Mouse (Mus musculus) cerebellum, postnatal 4 days (tissue): ENCODE measurements around the gene Ambra1.

Source experiments
- DNase-seq, 2 experiments: peaks; one replicate each; pipeline ENCODE4 v3.0.0; 2022; ENCODE audit warnings: low spot score in 2 of 2, mixed read lengths in 1 of 2

The Ambra1 gene

DNA sequence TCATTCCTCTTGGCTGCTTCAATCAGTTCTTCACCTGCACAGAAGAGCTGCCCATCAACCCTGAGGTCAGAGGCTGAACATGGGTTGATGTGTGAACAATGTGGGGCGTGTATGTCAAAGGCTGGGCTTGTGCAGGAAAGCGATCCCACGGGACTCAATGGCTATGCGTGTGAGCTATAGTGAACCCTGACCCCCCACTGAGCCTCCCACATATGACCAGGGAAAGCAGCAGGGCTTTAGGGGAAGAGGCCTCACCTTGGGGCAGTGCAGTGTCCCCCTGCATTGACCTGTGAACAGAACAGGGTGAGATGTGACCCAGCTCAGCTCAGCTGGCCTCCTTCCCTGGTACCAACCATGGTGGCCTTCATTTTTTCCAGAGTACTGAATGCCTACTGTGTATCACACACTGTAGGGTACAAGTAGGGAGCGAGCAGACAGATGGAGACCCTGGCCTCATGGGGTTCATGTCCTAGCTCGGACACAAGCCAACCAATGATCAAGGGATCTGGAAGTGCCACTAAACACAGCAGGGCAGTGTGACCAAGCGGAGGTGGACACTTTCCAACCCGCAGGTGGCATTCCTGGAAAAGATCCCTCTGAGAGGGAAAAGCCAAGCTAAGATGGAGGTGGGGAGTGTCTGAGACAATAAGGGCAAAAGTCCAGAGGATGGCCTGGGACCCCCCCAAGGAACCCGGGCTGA lies 205.0 kb downstream of the Ambra1 start:
- no peak for DNase-seq

DNA sequence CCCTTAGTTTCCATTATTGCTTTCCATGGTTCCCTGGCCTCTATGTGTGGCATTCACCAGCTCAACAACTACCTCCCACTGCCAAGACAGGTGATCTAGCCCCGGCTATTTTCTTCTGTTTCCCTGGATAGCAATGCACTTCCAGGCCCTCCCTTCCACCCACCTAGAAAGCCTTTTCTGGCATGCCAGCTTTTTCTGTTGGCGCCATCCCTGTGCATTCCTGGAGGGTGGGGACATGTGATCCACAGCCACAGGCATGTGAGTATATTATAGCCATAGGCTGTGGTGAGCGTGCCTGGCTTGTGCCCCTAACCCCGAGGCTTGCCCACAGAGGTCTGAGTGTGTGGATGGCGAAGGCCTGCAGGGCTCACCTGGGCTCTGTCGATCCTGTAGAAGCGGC lies 206.2 kb downstream of the Ambra1 start:
- no peak for DNase-seq

DNA sequence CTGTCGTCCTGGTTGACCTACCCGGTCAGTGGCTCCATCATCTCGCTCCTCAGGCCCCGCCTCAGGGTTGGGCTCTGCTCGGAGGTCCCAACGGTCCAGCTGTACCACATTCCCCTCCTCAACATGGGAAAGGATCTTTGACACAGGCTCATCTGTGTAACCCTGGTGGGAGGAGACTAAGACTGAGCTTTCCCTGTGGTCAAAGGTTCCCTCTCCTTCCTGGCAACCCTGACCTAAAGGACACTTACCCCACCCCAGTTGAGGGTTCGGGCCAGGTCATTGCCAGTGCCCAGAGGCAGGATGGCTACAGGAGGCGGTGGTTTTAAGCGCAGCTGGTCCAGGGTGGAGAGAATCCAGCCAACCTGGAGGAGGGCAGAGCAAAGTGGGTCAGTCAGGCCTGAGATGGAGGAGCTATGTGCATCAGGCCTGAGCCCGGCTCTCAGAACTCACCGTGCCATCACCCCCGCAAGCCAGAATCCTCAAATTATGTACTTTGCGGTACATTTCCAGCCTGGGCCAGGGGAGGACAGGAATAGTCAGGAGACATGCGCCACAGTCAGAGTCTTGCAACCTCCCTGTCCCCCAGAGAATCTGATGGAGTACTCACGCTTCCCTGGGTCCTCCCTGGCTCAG lies 209.5 kb downstream of the Ambra1 start:
- DNase-seq = no peak

DNA sequence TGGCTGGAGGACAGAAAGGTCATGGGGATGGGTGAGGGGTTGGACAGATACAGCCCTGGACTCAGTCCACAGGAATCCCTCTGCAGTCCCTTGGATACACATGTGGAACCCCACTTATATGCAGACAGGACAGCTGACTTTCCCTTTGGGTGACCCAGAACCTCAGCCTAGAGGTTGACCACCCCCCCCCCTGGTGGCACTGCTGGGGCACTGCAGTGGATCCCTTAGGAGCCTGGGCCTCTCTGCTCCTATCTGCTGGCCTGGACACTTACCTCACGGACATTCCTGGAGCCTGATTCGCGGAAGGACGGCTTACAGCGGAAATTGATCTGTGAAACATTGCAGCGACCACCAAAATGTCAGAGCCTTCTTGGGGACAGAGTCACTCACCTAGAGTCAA lies 212.4 kb downstream of the Ambra1 start:
- no peak for DNase-seq

DNA sequence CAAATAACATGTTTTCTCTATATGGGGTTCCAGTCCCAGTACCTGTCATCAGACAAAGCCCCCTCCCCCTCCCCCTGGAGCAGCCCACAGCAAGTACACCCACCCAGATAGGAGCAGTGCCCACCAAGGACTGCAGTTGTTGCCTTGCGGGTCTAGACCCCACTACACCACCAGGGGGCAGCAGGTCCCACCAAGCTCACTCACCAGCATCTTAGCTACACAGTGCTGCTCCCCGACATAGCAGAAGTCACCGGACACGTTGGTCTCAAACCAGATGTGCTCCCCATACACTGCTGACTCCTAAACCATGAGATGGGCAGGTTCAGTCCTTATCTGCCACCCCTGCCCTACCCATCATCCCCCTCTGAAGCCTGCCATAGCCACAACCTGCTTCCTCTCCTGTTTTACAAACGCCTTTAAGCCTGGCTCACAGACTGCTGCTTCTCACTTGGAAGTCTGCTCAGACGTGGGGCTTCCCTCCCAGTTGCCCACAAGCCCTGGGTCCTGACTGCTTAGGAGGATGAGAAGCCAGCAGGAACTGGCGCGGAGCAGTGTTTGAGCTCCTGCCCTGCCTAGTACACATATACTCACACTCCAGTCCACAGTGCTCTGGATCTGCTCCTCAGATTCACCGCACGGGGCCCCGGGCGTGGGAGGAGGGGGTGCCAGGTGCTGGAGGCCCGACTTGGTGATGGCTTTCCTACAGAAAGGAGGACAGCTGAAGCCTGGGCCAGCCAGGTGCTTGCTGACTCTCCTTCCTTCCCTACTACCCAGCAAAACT lies 214.4 kb downstream of the Ambra1 start:
- DNase-seq = peak; percentile 87

DNA sequence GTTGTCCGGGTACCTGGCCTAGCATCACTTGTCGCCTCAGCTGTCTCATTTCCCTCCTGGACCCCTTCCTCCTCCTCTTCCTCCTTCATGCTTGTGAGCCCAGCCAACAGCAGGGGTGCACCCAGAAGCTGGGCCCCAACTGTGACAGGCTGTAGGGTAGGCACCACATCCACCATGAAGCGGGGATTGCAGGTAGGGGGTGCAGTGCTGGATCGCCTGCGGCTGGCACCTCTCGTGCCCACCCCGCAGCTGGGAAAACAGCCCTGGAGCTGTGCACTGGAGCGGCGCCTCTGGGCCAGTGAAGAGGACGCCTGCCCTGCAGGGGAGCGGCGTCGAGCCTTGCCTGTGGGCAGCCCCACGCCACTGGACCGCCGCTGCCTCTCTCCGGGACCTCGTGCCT lies 215.5 kb downstream of the Ambra1 start, which contains the start of gene Gm9821:
TSS of gene Gm9821 (plus strand) at position 221 of the 400 bp plus-strand sequence.
- no peak for DNase-seq

DNA sequence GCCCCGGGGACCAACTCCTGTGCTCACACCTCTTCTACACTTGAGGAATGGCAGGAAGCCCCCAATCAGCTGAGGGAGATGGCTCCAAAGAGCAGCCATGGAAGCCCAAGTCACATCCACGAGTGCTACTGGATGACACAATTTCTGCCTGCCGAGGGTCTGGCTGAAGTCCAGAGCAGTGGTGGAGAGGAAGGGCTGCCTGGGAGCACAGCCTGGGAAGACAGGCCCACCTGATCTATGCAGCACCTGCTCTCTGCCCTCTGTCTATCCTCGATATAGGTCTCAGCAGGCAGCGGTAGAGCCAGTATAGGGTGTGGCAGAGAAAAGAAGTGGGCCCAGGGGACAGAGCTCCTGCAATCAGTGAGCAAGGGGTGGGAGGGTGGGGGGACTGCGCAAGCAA lies 216.9 kb downstream of the Ambra1 start:
- DNase-seq = no peak

DNA sequence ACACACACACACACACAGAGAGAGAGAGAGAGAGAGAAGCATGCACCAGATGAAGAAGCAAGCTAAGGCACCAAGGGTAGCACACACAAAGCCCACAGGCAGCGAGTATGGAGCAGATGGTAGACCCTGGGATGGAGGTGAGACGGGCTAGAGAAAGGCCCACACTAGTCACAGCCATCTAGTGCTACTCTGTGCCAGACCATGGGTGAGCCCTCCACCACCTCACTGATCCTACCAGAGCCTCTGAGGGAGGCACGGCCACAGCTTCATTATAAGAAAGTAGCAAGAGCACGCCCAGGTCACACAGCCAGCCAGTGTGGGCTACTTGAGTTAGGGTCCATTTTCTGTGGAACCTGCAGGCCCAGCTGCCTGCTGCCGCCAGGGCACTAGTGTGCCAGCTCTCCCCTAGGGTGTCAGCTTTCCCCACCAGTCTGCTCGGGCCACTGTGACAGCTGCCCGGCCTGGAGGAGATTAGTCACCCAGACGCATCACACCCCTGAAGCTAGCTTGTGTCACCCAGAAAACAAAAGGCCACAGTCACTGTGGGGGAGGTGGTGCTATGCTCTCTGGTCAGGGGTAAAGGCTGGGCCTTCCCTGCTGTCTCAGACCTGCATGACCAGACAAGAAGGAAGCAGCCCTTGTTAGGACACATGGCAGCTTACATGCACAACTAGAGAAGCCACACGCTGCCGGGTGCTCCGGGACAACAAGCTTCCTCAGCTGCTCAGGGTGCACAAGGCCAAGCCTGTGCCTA lies 217.6 kb downstream of the Ambra1 start:
- no peak for DNase-seq

DNA sequence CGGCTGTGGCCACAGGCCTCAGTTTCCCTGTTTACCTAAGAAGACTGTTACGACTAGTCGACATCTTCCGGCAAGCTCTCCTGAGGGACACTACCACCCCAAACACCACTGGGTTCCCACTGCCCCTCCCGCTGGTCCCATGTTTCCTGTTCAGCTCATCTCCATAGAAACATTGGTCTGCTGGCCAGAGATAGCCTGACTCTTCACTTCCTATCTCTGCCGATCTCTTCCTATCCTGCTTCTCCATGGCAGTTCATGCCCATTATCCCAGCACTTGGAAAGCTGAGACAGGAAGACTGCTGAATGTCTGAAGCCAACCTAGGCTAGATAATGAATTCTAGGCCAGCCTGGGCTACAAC lies 218.2 kb downstream of the Ambra1 start:
- DNase-seq = no peak

DNA sequence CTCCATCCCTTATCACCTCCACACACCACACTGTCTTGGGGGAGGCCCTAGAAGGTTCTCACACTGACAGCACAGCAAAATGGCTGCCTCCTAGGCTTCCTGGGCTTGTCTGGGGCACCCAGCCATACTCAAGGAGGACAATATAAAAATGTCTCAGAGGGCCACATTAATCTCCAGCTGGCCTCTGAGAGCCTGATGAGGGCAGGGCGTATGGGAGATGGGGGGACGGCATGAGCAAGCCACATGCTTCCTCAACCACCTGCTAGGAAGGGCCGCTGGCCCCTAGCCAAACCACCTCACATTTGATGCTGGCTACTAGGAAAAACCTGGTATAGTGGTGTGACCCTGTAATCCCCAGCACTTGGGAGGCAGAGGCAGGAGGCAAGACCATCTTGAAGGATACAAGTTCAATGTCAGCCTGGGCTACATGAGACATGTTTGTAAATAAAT lies 218.9 kb downstream of the Ambra1 start:
- no peak for DNase-seq

DNA sequence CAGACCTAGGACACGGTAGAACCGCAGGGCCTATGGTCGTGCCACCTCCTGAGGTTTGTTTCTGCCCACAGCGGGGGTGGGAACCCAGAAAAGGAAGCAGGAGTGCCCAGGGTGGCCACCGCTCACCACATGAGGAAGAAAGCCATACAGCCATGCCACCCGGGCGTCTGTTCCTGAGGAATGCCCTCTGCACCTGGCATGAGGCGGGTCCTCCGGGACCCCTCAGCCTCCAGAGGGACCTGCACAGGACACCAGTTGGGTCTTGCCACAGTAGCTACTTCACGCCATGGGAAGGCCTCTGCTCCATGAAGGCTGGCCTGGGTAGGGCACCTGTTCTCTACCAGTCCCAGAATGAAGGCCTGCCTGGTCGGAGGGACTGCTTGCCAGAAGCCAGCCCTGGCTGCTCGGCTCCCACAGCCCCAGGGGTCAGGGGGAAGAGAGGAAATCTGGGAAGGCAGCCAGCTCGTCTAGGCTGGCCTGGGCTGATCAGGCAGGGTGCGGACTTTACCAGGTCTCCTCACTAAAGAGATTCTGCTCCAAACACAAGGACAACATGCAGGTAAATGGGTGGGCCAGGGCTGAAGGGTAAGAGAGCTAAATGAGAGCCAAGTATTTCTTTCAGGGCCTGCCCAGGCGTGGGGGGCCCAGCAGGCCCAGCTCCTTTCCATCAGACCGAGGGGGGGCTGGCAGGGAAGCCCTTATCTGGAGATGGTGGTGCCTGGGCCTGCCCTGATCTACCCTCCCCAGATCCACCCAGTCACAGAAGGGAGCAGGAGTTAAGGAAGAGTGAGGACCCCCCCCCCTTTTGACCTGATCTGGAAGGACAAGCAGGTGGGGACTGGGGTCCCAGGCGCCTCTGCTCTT lies 219.7 kb downstream of the Ambra1 start:
- no peak for DNase-seq

DNA sequence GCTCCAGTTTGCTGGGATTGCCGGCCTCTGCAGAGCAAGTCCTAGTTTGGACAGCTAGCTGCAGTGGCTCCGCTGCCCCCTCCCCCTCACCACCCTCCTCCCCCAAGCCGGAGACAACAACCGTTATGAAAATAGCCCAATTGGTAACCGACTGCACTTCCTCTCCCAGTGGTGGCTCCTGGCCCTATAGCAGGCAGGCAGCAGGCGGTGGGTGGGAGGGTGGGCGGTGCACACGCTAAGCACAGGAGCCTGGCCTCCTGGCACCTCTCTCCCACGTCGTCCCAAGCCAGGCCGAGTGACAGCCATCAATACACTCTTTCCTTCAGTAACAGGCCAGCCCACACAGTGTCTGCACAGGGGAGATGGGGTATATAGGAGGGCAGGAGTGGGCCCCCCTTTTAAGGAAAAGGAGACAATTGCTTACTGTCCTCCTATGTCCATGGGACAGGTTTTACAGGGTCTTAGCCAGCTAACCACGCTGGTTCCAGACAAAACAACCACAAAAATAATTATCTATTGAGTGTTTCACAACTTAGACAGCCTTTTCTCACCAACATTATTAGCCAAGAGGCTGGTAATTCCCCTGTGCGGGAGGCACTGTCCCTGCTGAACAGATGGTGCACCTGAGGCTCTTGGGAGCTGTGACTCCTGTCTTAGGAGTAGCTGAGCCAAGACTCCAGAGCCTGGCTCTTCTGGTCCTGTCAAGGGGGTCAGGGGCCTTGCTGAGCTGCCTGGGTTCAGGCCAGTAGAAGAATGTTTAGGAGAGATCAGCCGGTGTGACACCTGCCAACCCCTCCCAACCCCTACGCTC lies 220.5 kb downstream of the Ambra1 start:
- DNase-seq = no peak

DNA sequence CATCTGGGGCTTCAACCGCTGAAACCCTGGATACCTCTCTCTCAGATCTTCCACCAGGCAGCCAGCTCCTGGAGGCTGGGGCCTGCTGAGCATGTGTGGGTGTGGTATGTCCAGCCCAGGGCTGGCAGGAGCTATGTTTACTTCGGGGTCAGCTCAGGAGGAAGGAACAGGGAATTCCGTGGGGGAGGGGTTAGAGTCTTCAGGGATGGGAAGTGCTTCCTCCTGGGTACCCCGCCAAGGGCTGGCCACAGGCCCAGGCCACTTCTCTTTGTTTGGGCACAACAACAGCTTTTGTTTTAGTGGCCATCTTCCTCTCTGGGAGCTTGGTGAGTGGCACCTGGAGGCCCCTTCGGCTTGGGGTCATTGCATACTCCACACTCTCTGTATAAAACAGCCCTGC lies 223.9 kb downstream of the Ambra1 start:
- DNase-seq = no peak

DNA sequence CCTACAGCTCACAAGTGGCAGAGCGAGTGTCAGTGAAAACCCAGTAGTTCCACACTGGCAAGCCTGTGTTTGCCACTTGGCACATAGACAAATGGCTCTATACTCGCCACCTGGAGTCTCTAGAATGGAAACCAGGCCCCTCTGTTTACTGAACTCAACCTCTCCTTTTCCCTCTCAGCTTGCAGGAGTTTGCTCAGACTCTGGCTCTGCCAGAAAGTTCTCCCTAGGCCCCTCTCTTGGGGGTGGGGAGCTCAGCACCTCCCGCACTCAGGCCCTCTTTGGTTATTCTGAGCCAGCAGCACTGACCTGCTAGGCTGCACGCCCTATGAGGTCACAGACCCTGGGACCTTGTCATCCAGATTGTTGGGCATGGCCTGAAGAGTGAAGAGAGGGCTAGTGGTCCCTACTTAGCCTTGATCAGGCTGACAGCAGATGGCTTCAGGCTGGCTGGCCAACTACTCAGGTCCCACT lies 225.2 kb downstream of the Ambra1 start:
- DNase-seq = no peak

DNA sequence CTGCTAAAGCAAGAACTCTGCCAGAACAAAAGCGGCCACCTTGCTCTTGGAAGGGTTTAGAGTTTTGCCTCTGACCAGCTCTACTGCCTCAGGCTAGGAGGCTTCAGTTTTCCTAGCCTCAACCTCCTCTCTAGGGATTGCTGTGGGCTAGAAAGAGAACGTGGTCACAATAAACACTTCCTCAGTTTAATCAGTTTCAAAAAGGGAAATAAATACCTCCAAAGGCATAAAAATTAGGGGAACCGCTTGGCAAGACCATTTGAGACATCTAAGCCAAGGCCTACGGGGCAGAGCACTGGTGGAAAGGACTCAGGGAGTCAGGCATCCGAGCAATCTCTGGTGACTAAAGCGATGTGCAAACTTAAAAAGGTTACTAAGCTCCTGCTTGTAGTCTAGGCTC lies 225.9 kb downstream of the Ambra1 start:
- no peak for DNase-seq

DNA sequence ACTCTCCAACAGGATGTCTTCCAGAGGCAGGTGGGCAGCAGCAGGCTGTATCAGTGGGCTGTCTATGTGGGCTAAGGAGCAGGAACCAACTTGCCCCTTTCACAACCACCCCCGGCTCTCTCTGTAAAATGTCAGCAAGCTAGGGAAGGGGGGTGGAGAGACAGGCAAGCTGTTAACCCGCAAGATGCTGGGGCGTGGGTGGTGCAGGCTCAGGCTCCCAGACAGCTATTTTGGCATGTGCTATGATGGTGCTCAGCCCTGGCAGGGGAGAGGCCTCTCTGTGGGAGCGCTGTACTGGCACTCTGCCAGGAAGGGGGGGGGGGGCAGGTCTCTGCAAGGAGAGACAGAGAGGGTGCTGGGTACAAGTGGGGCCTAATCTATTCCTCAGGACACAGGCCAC lies 227.2 kb downstream of the Ambra1 start:
- DNase-seq = no peak

DNA sequence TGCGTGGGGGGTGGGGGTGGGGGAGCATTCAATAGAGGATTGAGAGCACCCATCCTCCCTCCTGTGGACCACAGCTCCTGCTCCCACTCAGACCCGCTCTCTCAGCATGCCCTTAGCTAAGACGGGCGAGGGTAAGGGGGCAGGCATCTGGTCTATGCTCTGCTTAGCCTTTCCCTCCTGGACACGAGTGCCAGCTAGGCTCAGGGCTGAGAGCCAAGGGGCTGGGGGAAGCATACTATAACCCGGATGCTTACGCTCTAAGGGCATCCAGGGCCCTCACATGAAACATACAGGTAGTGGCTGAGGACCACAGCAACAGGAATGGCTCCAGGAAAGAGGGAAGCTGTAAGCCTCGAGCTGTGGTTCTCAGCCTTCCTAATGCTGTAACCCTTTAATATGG lies 228.1 kb downstream of the Ambra1 start:
- no peak for DNase-seq

DNA sequence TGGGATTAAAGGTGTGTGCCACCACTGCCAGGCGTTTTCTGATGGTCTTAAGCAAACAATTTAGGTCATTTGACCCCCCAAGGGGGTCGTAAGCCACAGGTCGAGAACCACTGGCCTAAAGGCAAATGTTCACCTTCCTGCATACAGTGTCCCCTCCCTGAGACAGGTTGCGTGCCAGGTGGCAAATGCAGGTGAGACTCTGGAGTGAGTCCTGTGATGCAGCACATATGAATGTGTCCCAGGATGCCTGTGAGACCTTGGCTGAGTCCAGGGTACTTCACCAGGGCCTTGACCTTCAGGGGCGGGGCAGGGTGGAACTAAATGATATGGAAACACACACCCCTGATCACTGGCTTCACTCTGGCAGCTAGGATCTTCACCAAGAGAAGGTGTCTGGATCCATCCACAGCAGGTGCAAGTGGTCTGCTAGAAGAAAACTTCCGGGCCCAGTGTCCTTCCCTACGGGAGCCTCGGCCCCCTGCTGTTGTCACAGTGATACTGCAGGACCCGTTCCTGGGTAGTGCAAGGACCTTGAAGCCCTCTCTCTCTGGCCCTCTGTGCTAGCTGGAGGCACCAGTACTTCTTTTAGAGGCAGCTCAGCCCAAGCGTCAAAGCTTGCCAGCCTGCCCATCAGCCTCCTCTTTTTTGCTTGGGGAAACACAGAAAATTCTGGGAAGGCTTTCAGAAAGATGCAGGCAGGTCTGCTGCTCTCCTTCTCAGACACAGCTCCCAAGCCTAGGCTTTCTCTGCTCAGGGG lies 228.9 kb downstream of the Ambra1 start:
- DNase-seq = no peak
